Mouse (Mus musculus) CH12.LX (cell line): ENCODE data around the gene Smim22.

ENCODE experiments used
- CTCF ChIP-seq, 2 experiments: IDR thresholded peaks in 1 of 2; conservative IDR thresholded peaks in 1 of 2; 2 replicates each; pipeline ENCODE4 v1.5.1; 2011 to 2012; ENCODE audit warnings: low read depth in 2 of 2, low read length in 2 of 2, improper control_type of control experiment in 1 of 2, inconsistent platforms in 1 of 2, mild to moderate bottlenecking in 1 of 2, moderate library complexity in 1 of 2
- POLR2A ChIP-seq: IDR thresholded peaks from 2 replicates; pipeline ENCODE4 v1.6.1; 2011; ENCODE audit warnings: low read depth, mild to moderate bottlenecking, improper control_type of control experiment, low read length

- TF ChIP-seq CTCF (conservative IDR thresholded peaks at IDR 0.05 in 1 of 2, IDR thresholded peaks at IDR 0.05 in 1 of 2; ENCODE audit: low read depth in 2 of 2, low read length in 2 of 2) (no peak), POLR2A (no peak)
Measured at GRCm38 (mm10) chr16:5012036-5013005, 5.2 kb downstream of the Smim22 start.
